Mouse (Mus musculus) ES-Bruce4 (cell line): ENCODE measurements at regions not wholly inside any gene's neighbourhood (a gene's known extent, or its start where the extent isn't known, plus 50 kb on each side); places are given as distances from the start of the nearest gene placed in this dataset.

Source experiments
- EP300 ChIP-seq: IDR thresholded peaks from 2 replicates; pipeline ENCODE4 v1.6.1; 2011; ENCODE audit warnings: low read depth, low read length; ENCODE audit not compliant: insufficient read depth
- POLR2A ChIP-seq: IDR thresholded peaks from one replicate; pipeline ENCODE4 v1.8.1; 2011; ENCODE audit warnings: low read length; ENCODE audit not compliant: insufficient read depth

DNA sequence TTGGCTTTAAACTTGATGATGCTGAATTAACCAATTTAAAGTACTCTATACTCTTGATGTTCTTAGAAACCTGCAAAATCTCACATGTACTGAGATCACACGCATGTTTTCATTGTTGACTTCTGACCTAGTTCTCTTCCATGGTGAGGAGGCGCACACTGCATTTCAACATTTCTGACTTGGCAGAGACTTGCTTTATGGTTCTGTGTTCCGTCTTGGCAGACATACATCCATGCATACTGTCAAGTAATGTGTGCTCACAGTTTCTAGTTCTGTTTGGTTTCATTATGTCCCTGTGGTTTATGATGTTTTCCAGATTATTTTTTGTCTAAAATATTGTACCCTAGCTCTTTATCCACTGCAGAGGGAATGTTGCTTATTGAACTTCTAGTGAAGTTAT, 198.5 kb downstream of the Gm11077 start:
- TF ChIP-seq EP300 = no peak
- TF ChIP-seq POLR2A = no peak
